Mouse (Mus musculus) liver, embryonic 14.5 days (tissue): ENCODE data around the gene Rpl18a. TPM values are rescaled to one million over a fixed set of nuclear protein-coding genes. Genes with fewer than 3 reads are reported as not detected.

Experiments used
- ATAC-seq: fragments of 200-750 bp; cut with Nextera tagmentation; 2 replicates; pipeline ENCODE4 v1.8.0; 2017; ENCODE audit warnings: moderate number of reproducible peaks, mild to moderate bottlenecking, moderate library complexity; ENCODE audit not compliant: insufficient read depth
- DNase-seq, 3 experiments: peaks; one replicate each; pipeline ENCODE4 v3.0.0-alpha.2; 2012 to 2013; ENCODE audit warnings: low read depth in 3 of 3, low spot score in 3 of 3
- H3K27ac ChIP-seq: fragments of 300-500 bp; sonication (generic); 2 replicates; pipeline ENCODE4 v1.5.1; 2014; ENCODE audit warnings: moderate library complexity, mild to moderate bottlenecking, control low read depth, inconsistent platforms
- H3K27me3 ChIP-seq: fragments of 300-500 bp; sonication (generic); 2 replicates; pipeline ENCODE4 v1.6.1; 2014; ENCODE audit warnings: mild to moderate bottlenecking, low read length, moderate library complexity; ENCODE audit not compliant: control insufficient read depth, insufficient read depth
- H3K36me3 ChIP-seq: fragments of 300-500 bp; sonication (generic); replicated peaks from 2 replicates; pipeline ENCODE4 v1.6.1; 2014; ENCODE audit warnings: low read depth; ENCODE audit not compliant: control insufficient read depth, insufficient read depth
- H3K4me1 ChIP-seq, 2 experiments: fragments of 200-500 bp in 1 of 2; fragments of 300-500 bp in 1 of 2; sonication (generic) in 1 of 2; replicated peaks; 2 replicates each; pipeline ENCODE4 v1.6.1; 2012 to 2014; ENCODE audit warnings: antibody characterized with exemption in 1 of 2, inconsistent platforms in 1 of 2, low read length in 1 of 2; ENCODE audit not compliant: control insufficient read depth in 2 of 2, insufficient read depth in 2 of 2
- H3K4me2 ChIP-seq: fragments of 300-500 bp; sonication (generic); 2 replicates; pipeline ENCODE4 v1.6.1; 2014; ENCODE audit warnings: low read depth, mild to moderate bottlenecking, control low read depth, moderate library complexity
- H3K4me3 ChIP-seq, 2 experiments: fragments of 200-500 bp in 1 of 2; fragments of 300-500 bp in 1 of 2; sonication (generic) in 1 of 2; 2 replicates each; pipeline ENCODE4 v1.5.1; 2012 to 2014; ENCODE audit warnings: low read depth in 2 of 2, low read length in 2 of 2, mild to moderate bottlenecking in 2 of 2, control low read depth in 1 of 2, inconsistent platforms in 1 of 2, moderate library complexity in 1 of 2; ENCODE audit not compliant: insufficient read depth in 1 of 2
- H3K9ac ChIP-seq: fragments of 300-500 bp; sonication (generic); replicated peaks from 2 replicates; pipeline ENCODE4 v1.6.1; 2014; ENCODE audit warnings: mild to moderate bottlenecking, control low read depth, moderate library complexity
- H3K9me3 ChIP-seq: fragments of 300-500 bp; sonication (generic); 2 replicates; pipeline ENCODE4 v1.6.1; 2016; ENCODE audit warnings: low read length, mixed read lengths; ENCODE audit not compliant: control insufficient read depth
- CTCF ChIP-seq: IDR thresholded peaks from 2 replicates; pipeline ENCODE4 v1.5.1; 2016; ENCODE audit warnings: antibody characterized with exemption, low read depth, control low read depth
- EP300 ChIP-seq: IDR thresholded peaks from 2 replicates; pipeline ENCODE4 v1.6.1; 2016; ENCODE audit warnings: antibody characterized with exemption, low read depth
- WGBS: fragments of 180-500 bp; shearing (Covaris S2); extraction: QIAGEN DNeasy Blood & Tissue Kit; methylation state at CpG from one replicate; pipeline ENCODE4 v1.1.7; 2014; ENCODE audit not compliant: insufficient replicate concordance; 5-methylcytosine and 5-hydroxymethylcytosine counted together
- polyA plus RNA-seq, 2 experiments: library from polyadenylated mRNA; depleted of rRNA in 1 of 2; stranded (reverse) in 1 of 2; unstranded in 1 of 2; fragments of >200 nt; fragmentation: Nextera tagmentation in 1 of 2; extraction: Ambion mirVana in 1 of 2; gene quantifications; 2 replicates each; pipeline versions ENCODE4 v1.2.1 to v1.2.3; 2012 to 2014

Gene Rpl18a
- polyA plus RNA-seq, 2 experiments = 2,899 to 3,211 TPM

GRCm38 (mm10) chr8:70904532-70904931 is 7.3 kb upstream of the Rpl18a start:
- Histone ChIP-seq H3K4me3 (no peak overlapping the region), H3K27me3 (no peaks in the 10 kb centered on the region), H3K9me3 (no peaks in the 10 kb centered on the region), H3K27ac (no peak overlapping the region), H3K36me3 (no peaks in the 10 kb centered on the region), H3K9ac (no peak overlapping the region), H3K4me2 (no peak overlapping the region; the same call in 1 of the 2 replicates), H3K4me1 (peaks cover 15 to 23% of the 10 kb centered on the region in 2 experiments; a peak in 3 of 4 replicates)
- ATAC-seq (no peak), DNase-seq (no peak)
- WGBS = 17% methylated on average over 4 of the region's 4 CpGs
- TF ChIP-seq CTCF (no peak), EP300 (no peak)

GRCm38 (mm10) chr8:70903582-70903981 is 6.4 kb upstream of the Rpl18a start:
- TF ChIP-seq CTCF (no peak), EP300 (no peak)
- Histone ChIP-seq H3K27ac (no peak overlapping the region), H3K4me1 (peaks cover 15 to 23% of the 10 kb centered on the region in 2 experiments; a peak in 3 of 4 replicates), H3K4me2 (no peak overlapping the region), H3K27me3 (no peaks in the 10 kb centered on the region), H3K4me3 (no peak overlapping the region), H3K36me3 (no peaks in the 10 kb centered on the region), H3K9ac (no peak overlapping the region), H3K9me3 (no peaks in the 10 kb centered on the region)
- no peak for DNase-seq
- ATAC-seq = no peak

GRCm38 (mm10) chr8:70903112-70903511 is 5.9 kb upstream of the Rpl18a start:
- Histone ChIP-seq H3K4me3 (no peak overlapping the region), H3K9me3 (no peaks in the 10 kb centered on the region), H3K27me3 (no peaks in the 10 kb centered on the region), H3K36me3 (no peaks in the 10 kb centered on the region), H3K4me1 (peaks cover 15 to 26% of the 10 kb centered on the region in 2 experiments; a peak in 3 of 4 replicates), H3K4me2 (no peak overlapping the region), H3K9ac (no peak overlapping the region), H3K27ac (no peak overlapping the region)
- WGBS = 55% methylated on average over 4 of the region's 4 CpGs
- TF ChIP-seq CTCF (no peak), EP300 (no peak)
- DNase-seq = no peak
- no peak for ATAC-seq

- ATAC-seq = no peak
- TF ChIP-seq EP300 = no peak
- no peak for TF ChIP-seq CTCF
- WGBS = 54% methylated on average over 5 of the region's 5 CpGs
Measured at GRCm38 (mm10) chr8:70902211-70902610, 5.0 kb upstream of the Rpl18a start.

GRCm38 (mm10) chr8:70900872-70901387 is 3.7 kb upstream of the Rpl18a start:
- Histone ChIP-seq H3K27me3 (no peaks in the 10 kb centered on the region), H3K4me3 (no peak overlapping the region), H3K27ac (no peak overlapping the region), H3K4me2 (no peak overlapping the region), H3K36me3 (peaks cover 4% of the 10 kb centered on the region), H3K9ac (no peak overlapping the region), H3K4me1 (peaks cover 3 to 14% of the 10 kb centered on the region in 2 experiments; a peak in 3 of 4 replicates), H3K9me3 (no peaks in the 10 kb centered on the region)
- TF ChIP-seq CTCF (no peak), EP300 (no peak)
- ATAC-seq = no peak
- DNase-seq = no peak
- 45% methylated on average over 2 of the region's 2 CpGs for WGBS

More at GRCm38 (mm10) chr8:70902211-70902610, 5.0 kb upstream of the Rpl18a start:
- H3K27me3 ChIP-seq = no peaks in the 10 kb centered on the region
- H3K9me3 ChIP-seq = no peaks in the 10 kb centered on the region
- no peak for DNase-seq
- no peak overlapping the region for H3K4me2 ChIP-seq
- H3K4me1 ChIP-seq = peaks cover 10 to 21% of the 10 kb centered on the region in 2 experiments; a peak in 3 of 4 replicates
- H3K27ac ChIP-seq = no peak overlapping the region
- no peaks in the 10 kb centered on the region for H3K36me3 ChIP-seq
- no peak overlapping the region for H3K9ac ChIP-seq
- no peak overlapping the region for H3K4me3 ChIP-seq
